Mouse (Mus musculus) neural tube, embryonic 12.5 days (tissue): ENCODE data around the gene Begain. TPM values are rescaled to one million over a fixed set of nuclear protein-coding genes. Genes with fewer than 3 reads are reported as not detected.

ENCODE experiments used
- ATAC-seq: fragments of 200-750 bp; cut with Nextera tagmentation; 2 replicates; pipeline ENCODE4 v1.8.0; 2017; ENCODE audit warnings: low read depth, mild to moderate bottlenecking, moderate TSS enrichment, moderate library complexity; ENCODE audit not compliant: low FRiP score
- H3K27ac ChIP-seq: fragments of 300-500 bp; sonication (generic); 2 replicates; pipeline ENCODE4 v1.5.1; 2016
- H3K27me3 ChIP-seq: fragments of 300-500 bp; sonication (generic); replicated peaks from 2 replicates; pipeline ENCODE4 v1.6.1; 2016; ENCODE audit warnings: mild to moderate bottlenecking
- H3K36me3 ChIP-seq: fragments of 300-500 bp; sonication (generic); 2 replicates; pipeline ENCODE4 v1.6.1; 2016; ENCODE audit warnings: mild to moderate bottlenecking
- H3K4me1 ChIP-seq: fragments of 300-500 bp; sonication (generic); 2 replicates; pipeline ENCODE4 v1.6.1; 2016
- H3K4me2 ChIP-seq: fragments of 300-500 bp; sonication (generic); replicated peaks from 2 replicates; pipeline ENCODE4 v1.6.1; 2016; ENCODE audit warnings: mild to moderate bottlenecking
- H3K4me3 ChIP-seq: fragments of 300-500 bp; sonication (generic); 2 replicates; pipeline ENCODE4 v1.5.1; 2016
- H3K9ac ChIP-seq: fragments of 300-500 bp; sonication (generic); 2 replicates; pipeline ENCODE4 v1.6.1; 2016; ENCODE audit warnings: mild to moderate bottlenecking
- H3K9me3 ChIP-seq: fragments of 300-500 bp; sonication (generic); 2 replicates; pipeline ENCODE4 v1.6.1; 2016; ENCODE audit warnings: mild to moderate bottlenecking
- WGBS: fragments of 180-500 bp; shearing (Covaris S2); methylation state at CpG from one replicate; pipeline ENCODE4 v1.1.7; 2016; 5-methylcytosine and 5-hydroxymethylcytosine counted together
- polyA plus RNA-seq: library from polyadenylated mRNA; unstranded; fragments of >200 nt; fragmentation: Nextera tagmentation; extraction: Ambion mirVana; gene quantifications from 2 replicates; pipeline ENCODE4 v1.2.1, GENCODE M21; 2016

Begain gene
- polyA plus RNA-seq, 1 experiment from 2014 or later, result 25.1 TPM

- Histone ChIP-seq H3K4me1 (no peaks in the 10 kb centered on the region; the same call in 1 of the 2 replicates), H3K4me3 (no peak overlapping the region), H3K9ac (no peak overlapping the region), H3K9me3 (no peaks in the 10 kb centered on the region), H3K4me2 (no peak overlapping the region), H3K27ac (no peak overlapping the region), H3K27me3 (no peaks in the 10 kb centered on the region), H3K36me3 (no peaks in the 10 kb centered on the region)
- ATAC-seq, result no peak
- 88% methylated on average over 3 of the region's 3 CpGs for WGBS
Measured at GRCm38 (mm10) chr12:109083476-109083875, 15.5 kb upstream of the Begain start.

GRCm38 (mm10) chr12:109077036-109077435 lies 9.0 kb upstream of the Begain start:
- Histone ChIP-seq H3K9me3 (no peaks in the 10 kb centered on the region), H3K27me3 (no peaks in the 10 kb centered on the region), H3K4me2 (no peak overlapping the region), H3K27ac (no peak overlapping the region), H3K4me3 (no peak overlapping the region), H3K36me3 (no peaks in the 10 kb centered on the region), H3K9ac (no peak overlapping the region), H3K4me1 (no peaks in the 10 kb centered on the region)
- 86% methylated on average over 6 of the region's 6 CpGs for WGBS
- no peak for ATAC-seq

- WGBS, result 75% methylated on average over 2 of the region's 2 CpGs
- no peak overlapping the region for H3K4me3 ChIP-seq
- H3K9me3 ChIP-seq, result no peaks in the 10 kb centered on the region
- no peak overlapping the region for H3K27ac ChIP-seq
- no peak overlapping the region for H3K9ac ChIP-seq
- no peak for ATAC-seq
- no peaks in the 10 kb centered on the region for H3K4me1 ChIP-seq
- H3K4me2 ChIP-seq, result no peak overlapping the region
- H3K27me3 ChIP-seq, result no peaks in the 10 kb centered on the region
- no peaks in the 10 kb centered on the region for H3K36me3 ChIP-seq
Measured at GRCm38 (mm10) chr12:109074777-109075285, 6.8 kb upstream of the Begain start.

GRCm38 (mm10) chr12:109074106-109074505 lies 6.1 kb upstream of the Begain start:
- ATAC-seq, result no peak
- no peak overlapping the region for H3K27ac ChIP-seq
- 93% methylated on average over 6 of the region's 6 CpGs for WGBS
- no peaks in the 10 kb centered on the region for H3K4me1 ChIP-seq
- H3K9ac ChIP-seq, result no peak overlapping the region
- no peaks in the 10 kb centered on the region for H3K27me3 ChIP-seq
- no peaks in the 10 kb centered on the region for H3K9me3 ChIP-seq
- no peak overlapping the region for H3K4me2 ChIP-seq
- no peak overlapping the region for H3K4me3 ChIP-seq
- H3K36me3 ChIP-seq, result no peaks in the 10 kb centered on the region

GRCm38 (mm10) chr12:109071248-109071647 lies 3.2 kb upstream of the Begain start:
- WGBS, result 83% methylated on average over 13 of the region's 13 CpGs
- ATAC-seq, result no peak

GRCm38 (mm10) chr12:109069751-109070150 lies 1.7 kb upstream of the Begain start:
- Histone ChIP-seq H3K9ac (no peak overlapping the region), H3K36me3 (no peaks in the 10 kb centered on the region), H3K27me3 (peaks cover 5% of the 10 kb centered on the region; the same call in 1 of the 2 replicates), H3K27ac (no peak overlapping the region), H3K4me2 (no peak overlapping the region), H3K4me3 (no peak overlapping the region), H3K4me1 (peaks cover 7% of the 10 kb centered on the region), H3K9me3 (no peaks in the 10 kb centered on the region)
- WGBS, result 58% methylated on average over 2 of the region's 2 CpGs
- no peak for ATAC-seq

More at GRCm38 (mm10) chr12:109071248-109071647, 3.2 kb upstream of the Begain start:
- peaks cover 7% of the 10 kb centered on the region for H3K4me1 ChIP-seq
- H3K4me2 ChIP-seq, result no peak overlapping the region
- H3K27me3 ChIP-seq, result peaks cover 3% of the 10 kb centered on the region; the same call in 1 of the 2 replicates
- no peaks in the 10 kb centered on the region for H3K9me3 ChIP-seq
- no peak overlapping the region for H3K9ac ChIP-seq
- no peak overlapping the region for H3K27ac ChIP-seq
- H3K36me3 ChIP-seq, result no peaks in the 10 kb centered on the region
- no peak overlapping the region for H3K4me3 ChIP-seq

- Histone ChIP-seq H3K27ac (no peak overlapping the region), H3K4me1 (peaks cover 7% of the 10 kb centered on the region), H3K36me3 (no peaks in the 10 kb centered on the region), H3K4me2 (peak overlapping the region; percentile 87), H3K9ac (no peak overlapping the region), H3K9me3 (no peaks in the 10 kb centered on the region), H3K4me3 (no peak overlapping the region), H3K27me3 (peaks cover 5% of the 10 kb centered on the region; the same call in 1 of the 2 replicates)
- ATAC-seq, result no peak
- WGBS, result 70% methylated on average over 7 of the region's 7 CpGs
Measured at GRCm38 (mm10) chr12:109068738-109069137, 721 bp upstream of the Begain start.

- Histone ChIP-seq H3K27me3 (peaks cover 5% of the 10 kb centered on the region; the same call in 1 of the 2 replicates), H3K27ac (no peak overlapping the region), H3K9me3 (no peaks in the 10 kb centered on the region), H3K4me1 (peaks cover 7% of the 10 kb centered on the region), H3K9ac (peak overlapping the region; percentile 73), H3K36me3 (no peaks in the 10 kb centered on the region), H3K4me3 (peak overlapping the region; percentile 53), H3K4me2 (peak overlapping the region; percentile 87)
- WGBS, result 3% methylated on average over 52 of the region's 59 CpGs
- ATAC-seq, result peak; percentile 79
Measured at GRCm38 (mm10) chr12:109067561-109068135, 369 bp downstream of the Begain start.

GRCm38 (mm10) chr12:109058660-109059059 lies 9.4 kb downstream of the Begain start:
- Histone ChIP-seq H3K36me3 (no peaks in the 10 kb centered on the region), H3K27me3 (peaks cover 30% of the 10 kb centered on the region), H3K9me3 (no peaks in the 10 kb centered on the region), H3K9ac (0 out of 2 replicates have a peak overlapping the region, but pooled peaks have one; percentile 8), H3K4me3 (no peak overlapping the region), H3K27ac (no peak overlapping the region), H3K4me2 (no peak overlapping the region), H3K4me1 (peaks cover 10% of the 10 kb centered on the region)
- no peak for ATAC-seq
- 84% methylated on average over 8 of the region's 8 CpGs for WGBS

- H3K9me3 ChIP-seq, result no peaks in the 10 kb centered on the region
- H3K4me2 ChIP-seq, result no peak overlapping the region
- WGBS, result 73% methylated on average over 4 of the region's 4 CpGs
- H3K4me1 ChIP-seq, result peaks cover 20% of the 10 kb centered on the region
- no peaks in the 10 kb centered on the region for H3K36me3 ChIP-seq
- no peak overlapping the region for H3K27ac ChIP-seq
- H3K4me3 ChIP-seq, result no peak overlapping the region
- no peak overlapping the region for H3K9ac ChIP-seq
- ATAC-seq, result no peak
- peaks cover 39% of the 10 kb centered on the region for H3K27me3 ChIP-seq
Measured at GRCm38 (mm10) chr12:109057736-109058135, 10.3 kb downstream of the Begain start.

- WGBS, result under 1% methylated on average over 95 of the region's 105 CpGs
- ATAC-seq, result 0 out of 2 replicates have a peak, but pooled peaks have one; percentile 10
Measured at GRCm38 (mm10) chr12:109053020-109053806, 14.8 kb downstream of the Begain start.

GRCm38 (mm10) chr12:109049949-109050348 lies 18.1 kb downstream of the Begain start:
- Histone ChIP-seq H3K9ac (no peak overlapping the region), H3K9me3 (no peaks in the 10 kb centered on the region), H3K27ac (no peak overlapping the region), H3K36me3 (no peaks in the 10 kb centered on the region), H3K4me2 (no peak overlapping the region), H3K4me1 (peaks cover 24% of the 10 kb centered on the region), H3K27me3 (peaks cover 60% of the 10 kb centered on the region), H3K4me3 (no peak overlapping the region)
- no peak for ATAC-seq
- WGBS, result 85% methylated on average over 4 of the region's 4 CpGs

More at GRCm38 (mm10) chr12:109053020-109053806, 14.8 kb downstream of the Begain start:
- H3K27me3 ChIP-seq, result peaks cover 71% of the 10 kb centered on the region
- H3K27ac ChIP-seq, result no peak overlapping the region
- peak overlapping the region; percentile 91 for H3K4me2 ChIP-seq
- peak overlapping the region; percentile 53 for H3K9ac ChIP-seq
- no peaks in the 10 kb centered on the region for H3K36me3 ChIP-seq
- peak overlapping the region; percentile 49 for H3K4me3 ChIP-seq
- H3K4me1 ChIP-seq, result peaks cover 27% of the 10 kb centered on the region
- no peaks in the 10 kb centered on the region for H3K9me3 ChIP-seq
